Mouse (Mus musculus) erythroid progenitor cell, adult 5-6 weeks (primary cell): ENCODE data around the gene Senp2. TPM values are rescaled to one million over a fixed set of nuclear protein-coding genes. Genes with fewer than 3 reads are reported as not detected.

Experiments used
- ATAC-seq: replicated peaks from 2 replicates; pipeline ENCODE4 v1.8.0; 2016; ENCODE audit warnings: moderate number of reproducible peaks, mild to moderate bottlenecking, moderate TSS enrichment, inconsistent platforms; ENCODE audit not compliant: poor library complexity, low FRiP score, severe bottlenecking
- total RNA-seq, 2 experiments: library from RNA; stranded (forward) in 1 of 2; stranded (reverse) in 1 of 2; fragments of 150-400 nt in 1 of 2; fragments of 186-747, 209-891 nt in 1 of 2; gene quantifications; 2 replicates each; pipeline versions ENCODE4 v1.2.3 to v1.2.4; 2015 to 2017; ENCODE audit warnings: low replicate concordance in 2 of 2

The Senp2 gene
- total RNA-seq, 2 experiments from 2014 or later: 107 to 114 TPM

GRCm38 (mm10) chr16:22080125-22080710 lies 70.9 kb downstream of the Senp2 start:
- no peak for ATAC-seq

GRCm38 (mm10) chr16:22085411-22085810 lies 76.1 kb downstream of the Senp2 start:
- ATAC-seq: no peak

- no peak for ATAC-seq
These were observed 82.0 kb downstream of the Senp2 start for GRCm38 (mm10) chr16:22091255-22091783.

- no peak for ATAC-seq
These were observed 86.5 kb downstream of the Senp2 start for GRCm38 (mm10) chr16:22095751-22096150.

GRCm38 (mm10) chr16:22097659-22098058 lies 88.4 kb downstream of the Senp2 start:
- ATAC-seq: no peak

Other genes with a start within 250 kb of the Senp2 start
- gene Ehhadh, start 221.7 kb upstream of the Senp2 start, total RNA-seq (2015; ENCODE audit: low replicate concordance): 0.72 and 2.9 TPM in 2 replicates
- 0.64 and 0.98 TPM in 2 replicates for gene Ehhadh, start 221.7 kb upstream of the Senp2 start, total RNA-seq (2017; ENCODE audit: low replicate concordance)
- gene Map3k13, start 215.1 kb upstream of the Senp2 start, total RNA-seq (2015; ENCODE audit: low replicate concordance): not detected in 2 replicates
- 0.39 and 0.53 TPM in 2 replicates for gene Map3k13, start 215.1 kb upstream of the Senp2 start, total RNA-seq (2017; ENCODE audit: low replicate concordance)
- 2.1 and 8.6 TPM in 2 replicates for gene Tmem41a, start 61.9 kb upstream of the Senp2 start, total RNA-seq (2015; ENCODE audit: low replicate concordance)
- gene Tmem41a, start 61.9 kb upstream of the Senp2 start, total RNA-seq (2017; ENCODE audit: low replicate concordance): 3.8 and 4.1 TPM in 2 replicates
- gene Liph, start 13.8 kb upstream of the Senp2 start, total RNA-seq (2015; ENCODE audit: low replicate concordance): 0.84 TPM in 1 of 2 replicates, not detected in the other
- 2.8 and 4.1 TPM in 2 replicates for gene Liph, start 13.8 kb upstream of the Senp2 start, total RNA-seq (2017; ENCODE audit: low replicate concordance)
- gene Igf2bp2, start 153.8 kb downstream of the Senp2 start, total RNA-seq (2015; ENCODE audit: low replicate concordance): 1.1 TPM in 1 of 2 replicates, not detected in the other
- gene Igf2bp2, start 153.8 kb downstream of the Senp2 start, total RNA-seq (2017; ENCODE audit: low replicate concordance): 0.38 TPM in 1 of 2 replicates, not detected in the other